Mouse (Mus musculus) olfactory bulb, adult 2 months (tissue): Measurements from ENCODE around the gene Tecpr1.

Experiments
- CTCF ChIP-seq: fragments of 200-500 bp; IDR thresholded peaks from 2 replicates; pipeline ENCODE4 v1.5.1; 2012; ENCODE audit warnings: low read depth, mild to moderate bottlenecking, low read length, moderate library complexity; ENCODE audit not compliant: insufficient read depth
- POLR2A ChIP-seq: fragments of 200-500 bp; IDR thresholded peaks from 2 replicates; pipeline ENCODE4 v1.6.1; 2012; ENCODE audit warnings: mild to moderate bottlenecking, low read depth, low read length, moderate library complexity; ENCODE audit not compliant: insufficient read depth

- TF ChIP-seq CTCF (no peak), POLR2A (no peak)
These were observed 32.4 kb downstream of the Tecpr1 start for GRCm38 (mm10) chr5:144191026-144191425.
